Mouse (Mus musculus) urinary bladder, postnatal 14 days (tissue): ENCODE results near the gene Tbca.

ENCODE experiments used
- DNase-seq: peaks from one replicate; pipeline ENCODE4 v3.0.0; 2021; ENCODE audit warnings: low spot score

The Tbca gene

DNA sequence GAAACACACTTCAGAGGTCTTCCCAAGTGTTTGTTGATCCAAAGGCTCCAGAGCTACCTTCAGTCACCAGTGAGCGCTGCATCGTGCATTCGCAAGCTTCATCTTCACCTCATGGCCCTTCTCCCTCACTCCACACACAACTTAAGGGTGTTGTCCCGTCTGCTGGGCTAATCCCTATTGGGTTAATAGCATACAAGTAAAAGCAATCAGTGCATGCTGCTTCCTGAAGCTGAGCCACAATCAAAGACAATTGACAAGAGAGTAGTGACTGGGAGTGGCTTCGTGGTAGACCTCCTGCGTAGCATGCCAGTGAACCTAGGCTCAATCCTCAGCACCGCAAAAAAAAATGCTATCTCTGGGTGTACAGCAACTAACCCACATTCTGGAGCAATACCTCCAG, 59.2 kb downstream of the Tbca start:
- no peak for DNase-seq

DNA sequence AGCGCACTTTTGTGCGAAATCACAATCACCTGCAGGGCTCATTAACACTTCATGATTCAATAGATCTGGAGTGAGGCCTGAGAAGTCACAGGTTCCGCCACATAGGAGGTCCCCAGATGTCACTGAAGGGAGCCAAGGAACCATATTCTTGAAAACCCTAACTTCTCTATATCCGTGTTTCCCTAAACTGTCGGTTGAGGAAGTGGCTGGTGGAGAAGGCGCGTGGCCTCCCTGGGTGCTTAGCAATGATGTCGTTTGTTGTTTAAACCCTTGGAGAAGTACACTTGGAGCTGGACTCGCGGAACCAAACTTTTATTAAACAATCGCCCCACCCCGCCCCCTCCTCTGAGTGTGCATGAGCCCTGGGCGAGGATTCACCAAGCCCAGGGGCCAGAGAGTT, 60.6 kb downstream of the Tbca start:
- DNase-seq, result no peak

DNA sequence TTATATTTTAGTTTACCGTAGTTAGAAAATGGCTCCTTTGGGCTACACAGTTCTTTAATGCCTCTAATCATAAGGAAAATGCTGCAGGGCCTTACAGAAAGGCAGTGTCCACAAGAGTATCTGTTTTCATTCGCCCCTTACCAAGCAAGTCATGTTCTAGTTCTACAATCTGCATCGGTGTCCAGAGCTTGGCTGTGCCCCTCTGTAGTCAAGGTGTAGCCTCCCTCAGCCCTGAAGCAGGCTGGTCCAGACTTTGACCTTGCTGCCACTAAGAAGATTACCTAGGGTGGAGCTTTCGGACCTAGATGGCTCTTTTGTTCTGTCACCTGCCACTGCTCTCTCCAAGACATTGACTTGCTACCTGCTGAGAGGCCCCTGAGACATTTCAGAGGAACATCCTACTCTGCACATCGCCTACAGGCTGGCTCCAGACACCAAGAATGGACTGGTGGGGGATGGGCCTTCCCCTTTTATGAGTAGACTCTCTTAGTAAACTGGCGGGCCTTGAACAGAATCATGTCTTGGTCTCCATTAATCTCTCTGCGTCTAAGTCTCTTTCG, 69.4 kb downstream of the Tbca start:
- no peak for DNase-seq

DNA sequence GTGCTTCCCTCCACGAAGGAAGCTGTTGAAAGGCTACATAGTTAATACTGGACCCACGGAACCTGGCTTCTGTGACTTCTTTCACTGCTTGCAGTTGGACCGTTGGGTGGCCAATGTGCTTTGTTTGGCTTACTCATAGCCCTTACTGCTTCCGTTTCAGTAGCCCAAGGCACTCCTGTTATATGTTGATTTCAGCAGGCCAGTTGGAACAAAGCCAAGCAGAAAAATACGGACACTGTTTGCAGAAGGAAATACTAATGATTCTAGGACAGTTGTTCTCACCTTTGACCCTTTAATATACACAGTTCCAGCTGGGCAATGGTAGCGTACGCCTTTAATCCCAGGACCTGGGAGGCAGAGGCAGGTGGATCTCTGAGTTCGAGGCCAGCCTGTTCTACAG, 70.5 kb downstream of the Tbca start:
- no peak for DNase-seq

GRCm38 (mm10) chr13:94862491-94863230, 74.0 kb downstream of the Tbca start:
- DNase-seq, result no peak

- DNase-seq, result no peak
Measured at GRCm38 (mm10) chr13:94866906-94867305, 78.2 kb downstream of the Tbca start.

DNA sequence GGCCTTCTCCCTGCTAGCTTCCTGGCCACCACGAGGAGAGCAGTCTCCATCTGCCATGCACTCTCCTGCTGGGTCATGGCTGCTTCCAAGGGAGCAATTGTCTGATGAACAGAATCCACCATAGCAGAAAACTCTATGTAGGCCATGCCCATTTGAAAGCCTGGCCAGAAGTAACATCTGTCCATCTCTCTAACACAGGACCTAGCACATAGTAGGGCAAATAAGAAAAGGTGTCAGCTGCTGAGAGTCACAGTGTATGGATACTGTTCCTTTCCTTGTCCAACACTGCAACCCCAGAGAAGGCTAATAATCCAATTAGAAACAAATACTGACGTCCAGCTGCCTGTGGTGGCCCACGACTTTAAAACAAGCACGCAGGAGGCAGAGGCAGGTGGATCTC, 79.1 kb downstream of the Tbca start:
- DNase-seq, result no peak

- DNase-seq, result peak; percentile 47
Measured at GRCm38 (mm10) chr13:94868478-94868950, 79.8 kb downstream of the Tbca start.

- DNase-seq, result no peak
Measured at GRCm38 (mm10) chr13:94869541-94869940, 80.8 kb downstream of the Tbca start.

DNA sequence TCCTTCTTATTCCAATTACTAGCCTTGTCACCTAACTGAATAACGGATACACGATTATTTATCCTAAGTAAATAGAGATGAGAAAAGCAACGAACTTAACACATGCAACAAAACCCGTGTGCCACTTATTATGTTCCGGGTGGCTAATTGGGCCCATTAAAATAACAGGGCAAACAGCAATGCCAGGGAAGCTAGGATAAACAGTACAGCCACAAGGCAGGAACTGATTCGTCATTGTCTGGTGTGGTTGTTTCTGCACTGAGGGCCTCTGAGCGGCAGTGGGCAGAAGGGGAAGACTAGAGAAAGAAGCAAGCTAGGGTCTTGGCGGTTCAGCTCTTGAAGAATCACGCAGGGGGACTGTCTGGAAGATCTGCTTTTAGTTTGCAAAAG, 81.4 kb downstream of the Tbca start:
- DNase-seq, result no peak

DNA sequence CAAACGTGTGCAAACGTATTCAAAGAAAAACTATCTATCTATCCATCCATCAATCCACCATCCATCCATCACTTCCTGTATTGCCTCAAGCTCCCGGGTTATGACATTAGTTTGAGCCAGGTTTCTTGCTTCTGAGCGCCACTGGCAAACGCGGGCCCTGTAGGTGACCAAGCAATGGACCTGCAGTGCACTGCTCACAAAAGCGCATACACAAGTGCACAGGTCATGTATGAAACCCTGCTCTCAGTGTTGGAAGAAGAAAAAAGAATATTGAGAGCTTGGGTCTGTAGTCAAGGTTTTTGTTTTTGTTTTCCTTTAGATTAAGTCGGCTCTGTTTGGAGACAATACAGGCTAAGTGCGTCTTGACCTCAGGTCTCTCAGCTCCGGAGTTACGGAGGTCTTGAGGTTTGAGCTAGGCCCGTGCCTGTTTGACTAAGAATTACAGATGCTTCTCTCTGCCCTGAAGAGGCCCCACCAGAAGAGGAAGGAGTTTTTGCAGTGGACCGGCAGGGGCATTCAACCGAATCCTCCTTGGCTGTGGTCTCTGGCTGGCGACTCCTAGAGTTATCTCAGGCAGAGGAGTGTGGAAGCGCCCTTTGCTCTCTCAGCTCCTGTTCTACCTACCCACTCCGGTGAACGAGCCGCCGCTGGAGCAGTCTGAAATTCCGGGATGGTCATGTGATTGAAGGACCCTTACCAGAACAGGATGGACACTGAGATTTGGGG, 81.9 kb downstream of the Tbca start:
- DNase-seq, result no peak

DNA sequence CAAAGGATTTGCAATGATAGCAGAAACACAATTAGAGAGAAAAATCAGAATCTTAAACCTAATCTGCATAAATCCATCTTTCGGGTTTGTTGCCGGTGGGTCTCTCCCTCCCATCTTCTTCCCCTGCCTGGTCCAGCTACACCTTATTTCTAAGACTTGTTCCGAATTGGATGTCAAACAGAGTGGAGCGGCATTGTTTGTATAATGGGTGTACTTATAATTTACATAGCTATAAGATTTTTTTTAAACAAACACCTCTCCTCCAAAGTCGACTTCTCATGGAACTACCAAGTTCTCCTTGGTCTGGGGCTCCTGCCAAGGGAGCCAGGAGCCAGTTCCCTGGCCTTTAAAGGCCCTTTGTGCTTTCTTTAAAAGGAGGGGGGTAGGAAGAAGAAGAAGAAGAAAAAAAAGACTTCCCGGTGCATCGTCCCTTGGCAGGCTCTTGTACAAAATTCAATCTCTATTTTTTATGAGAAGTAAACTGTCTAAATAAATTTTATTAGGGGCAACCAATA, 83.2 kb downstream of the Tbca start:
- DNase-seq, result no peak

DNA sequence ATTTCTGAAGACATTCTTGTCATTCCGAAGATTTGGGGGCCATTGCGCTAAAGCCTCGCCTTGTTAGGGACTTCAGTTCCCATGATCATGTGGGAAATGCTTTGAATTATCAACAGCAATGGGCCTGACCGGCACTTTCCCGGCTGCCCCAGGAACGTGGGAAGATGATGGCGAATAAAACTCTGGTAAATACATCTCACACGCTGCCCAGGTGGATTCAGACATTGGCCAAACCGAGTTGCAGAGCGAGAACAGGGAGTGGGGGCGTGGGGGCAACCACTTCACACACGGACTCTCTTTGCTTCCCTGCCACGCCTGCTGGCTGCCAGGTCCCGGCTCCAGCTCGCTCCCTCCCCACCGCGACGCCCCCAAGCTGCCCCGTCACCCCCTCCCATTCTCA, 83.7 kb downstream of the Tbca start:
- DNase-seq, result no peak

GRCm38 (mm10) chr13:94873111-94874038, 84.7 kb downstream of the Tbca start:
- no peak for DNase-seq

DNA sequence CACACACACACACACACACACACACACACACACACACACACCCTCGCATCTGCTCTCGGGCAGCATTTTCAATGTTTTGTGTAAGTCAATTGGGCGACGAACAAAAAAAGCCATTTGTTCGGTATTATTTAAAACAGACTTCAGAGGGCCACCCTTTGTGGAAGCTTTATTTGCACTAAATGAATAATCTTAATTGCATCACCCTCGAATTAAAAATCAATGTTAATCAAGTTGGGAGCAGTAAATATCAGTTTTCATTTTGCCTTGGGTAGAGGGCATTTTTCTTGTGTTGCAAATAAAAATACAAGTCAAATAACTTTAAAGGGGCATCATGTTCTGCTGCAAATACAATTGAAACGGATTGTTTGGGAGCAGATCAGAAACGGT, 85.3 kb downstream of the Tbca start:
- no peak for DNase-seq

- DNase-seq, result no peak
Measured at GRCm38 (mm10) chr13:94874656-94875395, 86.1 kb downstream of the Tbca start.

DNA sequence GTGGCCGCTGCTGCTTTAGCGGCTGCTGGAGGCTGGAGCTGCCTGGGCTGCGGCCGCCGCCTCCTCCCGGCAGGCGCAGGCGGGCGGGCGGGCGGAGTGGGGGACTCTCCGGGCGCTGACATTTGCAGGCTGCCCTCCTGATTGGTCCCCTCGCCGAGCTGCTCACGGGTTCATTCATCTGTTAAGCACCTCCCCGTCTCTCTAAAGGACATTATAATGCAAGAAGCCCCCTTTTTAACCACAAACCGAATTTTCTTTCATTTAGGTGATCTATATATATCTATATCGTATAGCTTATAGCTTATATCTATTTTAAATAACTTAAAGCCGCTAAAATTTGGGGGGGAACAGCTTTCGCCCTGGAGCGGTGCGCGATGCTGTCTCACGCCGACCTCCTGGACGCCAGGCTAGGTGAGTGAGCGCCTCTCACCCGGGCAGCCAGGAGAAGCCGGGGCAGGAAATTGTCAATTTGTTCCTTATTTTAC, 86.7 kb downstream of the Tbca start, which contains the start of gene Otp:
Gene Otp, plus strand, starts transcription at position 207 of the 485 bp plus-strand sequence.
- no peak for DNase-seq

GRCm38 (mm10) chr13:94876286-94877210, 87.8 kb downstream of the Tbca start:
- DNase-seq, result no peak

- no peak for DNase-seq
Measured at GRCm38 (mm10) chr13:94877211-94877590, 88.5 kb downstream of the Tbca start.
